Mouse (Mus musculus): Measurements from ENCODE around the gene E130218I03Rik.
"Not testable (repeated sequence)": the region's sequence is repeated elsewhere in the genome, so short reads cannot be mapped to it uniquely, and the experiment has no call there.

The E130218I03Rik gene

DNA sequence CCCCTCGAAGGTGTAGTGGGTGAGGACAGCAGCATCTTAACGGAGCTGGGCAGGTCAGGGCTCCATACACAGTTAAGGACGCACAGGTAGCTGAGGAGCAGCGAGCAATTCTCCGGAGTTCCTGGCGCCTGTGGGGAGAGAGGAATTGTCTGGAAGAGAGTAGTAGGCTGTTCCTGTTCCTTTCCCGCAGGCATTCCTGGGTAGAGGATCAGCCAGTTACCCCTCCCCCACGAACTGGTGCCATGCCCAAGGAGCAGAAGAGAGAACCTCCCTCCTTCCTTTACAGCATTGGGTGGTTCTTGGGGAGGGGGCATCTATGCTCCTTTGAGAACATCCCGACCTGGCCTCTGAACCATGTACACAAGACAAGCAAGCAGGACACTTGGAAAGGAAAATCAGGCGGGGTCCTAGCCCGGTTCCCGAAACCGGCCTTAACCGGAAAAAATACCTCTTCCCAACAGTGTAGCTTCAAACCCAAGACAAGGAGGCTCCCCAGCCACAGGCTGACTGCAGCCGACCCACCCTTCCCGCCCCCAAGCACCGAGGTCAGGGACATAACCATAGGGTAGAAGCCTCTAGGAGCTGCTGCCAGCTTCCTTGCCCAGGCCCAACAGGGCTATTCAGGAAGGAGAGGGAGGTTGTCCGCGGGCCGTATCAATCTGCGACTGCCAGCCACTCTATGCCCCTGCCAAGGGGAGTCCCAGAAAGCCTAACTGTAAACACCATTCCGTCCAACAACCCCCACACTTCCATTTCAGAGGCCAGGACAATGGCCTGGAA is 8.9 kb downstream of the E130218I03Rik start:
- DNase-seq, result peak; percentile 62 to 64

DNA sequence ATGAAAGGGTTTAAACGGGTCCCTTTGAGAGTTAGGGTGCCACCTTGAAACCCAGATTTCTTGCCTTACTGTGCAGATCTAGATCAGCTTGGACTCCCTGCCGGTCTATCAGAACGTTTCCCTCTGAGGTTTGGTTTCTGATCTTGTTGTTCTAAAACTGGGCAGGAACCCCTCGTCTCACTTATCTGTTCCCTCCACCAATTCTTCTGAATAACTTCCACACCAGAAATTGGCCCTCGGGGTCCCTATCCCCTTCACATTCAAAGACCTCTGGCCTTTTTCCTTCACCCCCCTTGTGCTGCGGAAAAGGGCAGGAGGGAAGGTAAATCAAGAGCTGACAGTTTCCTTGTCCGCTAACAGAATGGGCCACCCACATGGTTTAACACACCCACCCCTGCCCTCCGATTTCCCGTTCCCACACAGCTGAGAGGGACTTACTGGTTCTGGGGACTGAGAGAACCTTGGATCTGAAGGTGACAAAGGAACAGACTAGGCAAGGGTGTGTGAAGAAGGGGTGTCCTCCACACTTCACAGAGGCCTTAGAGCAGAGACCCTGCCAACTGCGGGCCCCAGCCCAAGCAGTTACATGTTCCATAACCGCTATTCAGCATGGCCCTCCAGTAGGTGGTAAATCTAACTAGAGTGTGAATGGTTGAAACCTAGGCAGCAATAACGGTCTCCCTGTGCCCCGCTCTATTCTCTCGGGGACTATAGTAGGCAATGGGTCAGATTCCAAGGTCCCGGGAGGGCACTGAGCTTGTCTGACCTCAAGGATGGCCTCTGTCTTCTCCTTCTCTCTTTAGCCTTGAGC is 9.7 kb downstream of the E130218I03Rik start:
- DNase-seq, result peak; percentile 48 to 65

DNA sequence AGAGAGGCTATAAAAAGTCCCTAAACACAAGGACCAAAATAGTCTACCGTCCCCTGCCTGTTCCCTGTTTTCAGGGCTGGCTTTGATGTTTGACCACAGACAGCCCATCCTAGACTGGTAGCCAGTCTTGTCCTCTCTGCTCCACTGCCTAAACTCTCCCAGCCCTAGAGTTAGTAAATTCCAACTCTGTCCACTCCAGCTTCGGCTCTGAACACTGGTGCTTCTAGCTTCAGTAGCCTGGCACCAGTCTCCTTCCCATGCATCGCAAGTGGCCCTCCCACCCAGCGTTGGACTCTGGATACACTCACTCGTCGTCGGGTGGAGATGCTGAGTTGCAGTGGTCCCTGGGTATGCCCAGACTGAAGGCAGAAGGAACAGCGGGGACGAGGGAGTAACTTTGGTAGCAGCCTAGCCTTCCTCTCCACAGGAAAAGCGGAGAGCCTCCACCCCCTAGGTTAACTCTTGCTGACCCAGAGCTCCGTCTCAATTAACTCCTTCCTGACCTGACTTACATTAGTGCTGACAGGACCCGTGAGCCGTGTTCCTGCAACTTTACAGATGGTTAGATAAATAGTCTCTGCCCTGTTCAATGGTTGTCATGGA is 10.4 kb downstream of the E130218I03Rik start, which contains the start of gene Grrp1:
Grrp1 (minus strand) TSS at position 385 of the 603 bp plus-strand sequence.
- peak; percentile 49 to 72 for DNase-seq

DNA sequence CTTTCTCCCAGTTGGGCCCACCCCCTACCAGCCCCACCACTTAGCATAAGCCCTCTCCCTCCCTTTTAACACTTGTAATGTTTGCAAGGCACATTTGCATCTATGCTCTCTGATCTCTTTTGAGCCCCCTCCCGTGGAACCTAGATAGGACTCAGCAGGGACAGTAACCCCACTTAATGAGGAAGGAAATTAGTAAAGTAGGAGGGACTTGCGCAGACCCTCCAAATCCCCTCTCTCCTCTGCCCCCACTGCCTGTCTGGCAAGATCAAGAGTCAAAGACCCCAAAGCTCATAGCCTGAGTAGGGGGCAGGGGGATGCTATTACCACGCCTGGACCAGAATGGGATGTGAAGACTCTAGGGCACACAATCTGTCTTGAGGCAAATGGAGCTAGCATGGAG is 11.4 kb downstream of the E130218I03Rik start:
- DNase-seq, result no peak

DNA sequence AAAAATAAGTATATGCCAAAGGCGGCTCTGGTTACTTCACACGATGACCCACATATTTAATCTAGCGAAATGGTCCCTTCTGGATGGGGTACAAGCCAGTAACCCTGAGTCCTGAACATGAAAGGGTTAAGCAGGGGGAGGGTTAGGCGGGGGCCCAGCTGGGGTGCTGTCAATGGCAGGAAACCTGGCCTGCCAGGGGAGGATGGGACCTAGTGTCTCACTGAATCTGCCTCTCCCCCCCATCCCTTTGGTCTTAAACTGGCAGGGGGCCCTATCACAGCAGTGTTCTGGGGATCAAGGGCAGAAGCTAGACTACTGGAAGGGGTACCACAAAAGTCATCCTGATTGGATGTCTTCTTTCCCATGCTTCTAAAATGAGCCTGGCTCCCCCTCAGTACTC is 12.4 kb downstream of the E130218I03Rik start:
- DNase-seq, result peak; percentile 45 to 77

DNA sequence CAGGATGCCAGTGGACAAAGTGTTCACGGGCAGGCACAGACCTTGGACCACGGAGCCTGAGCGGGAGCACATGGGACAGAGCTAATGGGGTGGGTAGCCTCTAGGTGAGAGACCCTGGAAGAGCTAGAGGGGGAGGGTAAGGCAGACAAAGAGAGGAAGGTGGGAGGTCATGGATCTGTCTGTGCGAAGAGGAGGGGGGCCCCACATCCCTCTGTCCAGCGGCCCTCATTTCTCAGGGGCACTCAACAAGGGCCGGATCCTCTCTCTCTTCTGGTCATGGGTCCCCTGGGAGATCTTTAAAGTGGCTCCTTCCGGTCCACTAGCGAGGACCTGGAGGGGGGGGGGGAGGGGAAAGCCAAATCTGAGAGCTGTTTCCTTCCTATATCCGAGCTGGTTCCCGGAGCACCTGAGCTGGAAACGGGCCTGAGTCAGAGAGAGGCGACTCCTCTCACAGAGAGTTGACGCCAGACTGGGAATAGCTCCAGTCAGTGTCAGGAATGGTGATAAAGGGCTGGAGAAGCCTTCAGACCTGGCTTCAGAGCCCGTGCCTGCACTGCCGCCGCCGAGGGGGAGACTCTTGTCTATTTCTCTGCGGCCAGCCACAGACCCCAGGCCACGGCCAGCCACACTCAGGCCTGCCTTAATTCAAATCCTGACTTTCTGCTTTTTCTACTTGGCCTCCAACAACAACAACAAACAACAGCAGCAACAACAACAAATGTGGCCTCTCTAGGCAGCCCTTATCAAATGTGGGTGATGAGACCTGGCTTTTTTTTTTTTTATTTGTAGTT is 13.1 kb downstream of the E130218I03Rik start:
- DNase-seq, result peak; percentile 70 to 83

DNA sequence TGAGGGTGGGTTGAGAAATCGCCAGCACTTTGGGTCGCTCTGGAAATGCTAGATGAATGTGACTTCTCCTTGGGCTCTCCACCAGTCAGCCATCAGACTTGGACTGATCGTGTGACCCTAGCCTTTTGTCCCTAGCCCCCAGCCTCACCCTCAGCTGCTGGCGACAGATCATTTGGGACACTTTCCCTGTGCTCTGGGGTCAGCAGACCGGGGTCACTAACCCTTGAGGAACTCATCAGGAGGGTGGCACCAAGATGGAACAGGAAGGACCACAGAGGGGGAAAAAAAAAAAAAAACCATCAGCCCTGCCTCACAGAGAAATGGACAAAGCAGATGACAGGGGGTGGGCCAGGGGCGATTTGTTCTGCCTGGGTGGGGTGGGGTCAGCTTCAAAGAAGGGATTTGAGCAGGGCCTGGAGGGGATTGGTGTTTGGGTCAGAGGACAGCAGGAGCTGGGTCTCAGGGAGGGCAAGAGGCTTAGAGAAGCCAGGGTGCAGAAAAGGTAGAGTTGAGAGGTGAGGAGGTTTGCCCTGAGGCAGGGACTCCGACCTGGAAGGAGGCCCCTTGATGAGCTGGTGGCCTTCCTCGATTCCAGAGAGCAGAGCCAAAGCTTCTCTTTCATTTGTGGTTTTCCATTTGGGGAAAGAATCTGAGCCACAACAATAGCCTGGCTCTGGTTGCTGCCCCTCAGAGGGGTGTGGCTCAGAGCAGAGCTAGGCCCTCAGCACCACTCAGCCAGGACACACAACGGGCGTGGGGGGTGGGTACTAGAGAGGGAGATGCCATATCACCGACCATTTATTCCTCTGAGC is 13.9 kb downstream of the E130218I03Rik start:
- peak; percentile 26 to 58 for DNase-seq

DNA sequence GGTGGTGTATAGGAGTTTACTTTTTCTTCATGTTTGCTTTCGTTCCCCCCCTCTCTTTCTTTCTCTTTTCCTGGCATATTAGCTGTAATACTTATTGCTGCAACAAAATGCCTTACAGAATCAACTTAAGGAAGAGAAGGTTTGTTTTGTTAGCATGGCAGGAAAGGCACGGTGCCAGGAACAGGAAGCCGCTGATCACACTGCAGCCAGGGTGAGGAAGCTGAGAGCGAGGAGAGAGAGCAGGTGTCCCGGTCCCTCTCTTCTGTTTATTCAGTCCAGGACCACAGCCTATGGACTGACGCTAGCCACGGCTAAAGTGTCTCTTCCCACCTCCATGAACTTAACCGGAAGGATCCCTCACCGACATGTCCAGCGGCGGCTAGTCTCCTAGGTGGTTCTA is 14.9 kb downstream of the E130218I03Rik start:
- peak; percentile 45 to 62 for DNase-seq

DNA sequence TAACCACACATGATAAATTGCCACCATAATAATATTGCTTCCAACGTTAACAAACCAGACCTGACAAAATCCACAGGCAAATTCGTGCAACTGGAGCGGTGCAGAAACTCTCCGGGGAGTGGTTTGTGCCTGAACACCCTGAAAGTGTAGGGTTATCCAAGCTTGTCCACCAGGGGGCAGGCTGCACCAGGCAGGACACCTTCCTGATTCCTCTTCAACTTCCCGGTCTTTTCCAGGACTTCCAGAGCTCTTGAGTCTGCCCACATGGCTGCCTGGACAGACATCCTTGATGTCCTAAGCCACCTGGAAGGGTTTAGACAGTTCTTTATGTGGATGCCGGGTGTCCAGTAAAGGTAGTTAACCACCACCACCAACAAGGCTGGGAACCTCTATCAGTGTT is 19.7 kb downstream of the E130218I03Rik start:
- DNase-seq, result peak; percentile 75 to 86

DNA sequence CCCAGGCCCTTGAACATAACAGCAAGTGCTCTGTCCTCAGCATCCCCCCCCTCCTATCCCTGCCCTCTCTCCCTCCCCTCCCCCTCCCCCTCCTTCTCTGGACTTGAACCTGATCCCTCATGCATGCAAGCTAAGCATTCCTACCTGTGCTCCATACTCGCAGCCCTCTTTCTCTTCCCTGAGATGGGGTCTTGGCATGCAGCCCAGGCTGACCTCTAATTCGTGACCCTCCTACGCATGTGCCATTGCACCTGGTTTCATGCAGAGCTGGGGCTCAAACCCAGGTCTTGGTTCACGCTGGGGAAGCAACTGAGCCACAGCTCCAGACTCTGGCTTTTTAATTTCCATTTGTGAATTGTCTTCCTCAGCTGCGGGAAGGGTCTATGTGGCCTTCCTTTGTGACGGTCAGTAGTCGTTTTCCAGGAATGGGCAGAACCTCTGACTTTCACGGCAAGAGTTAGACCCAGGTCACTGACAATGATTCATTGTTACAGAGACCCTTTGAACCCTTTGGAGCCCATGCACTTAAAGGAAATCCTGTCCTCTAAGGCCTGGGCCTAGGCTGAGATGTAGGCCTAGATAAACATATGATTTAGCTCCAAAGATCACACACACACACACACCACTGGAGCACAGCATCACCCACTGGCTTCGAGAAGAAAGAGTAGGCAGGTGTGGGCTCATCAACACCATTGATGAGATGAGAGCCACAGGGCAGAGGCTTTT is 22.6 kb downstream of the E130218I03Rik start:
- peak in 1 of 2 experiments; percentile 44 for DNase-seq

DNA sequence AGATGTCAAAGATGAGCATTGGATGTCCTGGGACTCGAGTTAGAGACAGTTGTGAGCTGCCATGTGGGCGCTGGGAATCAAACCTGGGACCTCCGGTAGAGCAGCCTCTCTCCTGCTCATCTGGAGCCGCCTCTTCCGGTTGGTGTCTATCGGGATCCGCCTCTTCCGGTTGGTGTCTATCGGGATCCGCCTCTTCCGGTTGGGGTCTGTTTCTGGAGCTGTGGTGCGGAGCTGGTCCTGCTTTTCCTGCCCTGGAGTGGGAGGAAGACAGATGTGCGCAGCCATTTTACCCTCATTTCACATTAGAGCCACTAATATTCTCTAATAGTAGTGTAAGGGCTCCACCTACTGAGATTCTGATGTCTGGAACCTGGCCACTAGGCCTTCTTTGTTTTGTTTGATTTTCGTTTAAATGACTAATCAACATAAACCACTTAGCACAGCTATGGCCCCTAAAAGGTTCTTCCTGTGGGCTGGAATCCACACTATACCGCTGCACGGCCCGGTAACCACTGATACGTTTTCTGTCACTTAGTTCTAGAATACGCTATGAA is 24.7 kb downstream of the E130218I03Rik start:
- peak in 1 of 2 experiments; percentile 55 for DNase-seq

DNA sequence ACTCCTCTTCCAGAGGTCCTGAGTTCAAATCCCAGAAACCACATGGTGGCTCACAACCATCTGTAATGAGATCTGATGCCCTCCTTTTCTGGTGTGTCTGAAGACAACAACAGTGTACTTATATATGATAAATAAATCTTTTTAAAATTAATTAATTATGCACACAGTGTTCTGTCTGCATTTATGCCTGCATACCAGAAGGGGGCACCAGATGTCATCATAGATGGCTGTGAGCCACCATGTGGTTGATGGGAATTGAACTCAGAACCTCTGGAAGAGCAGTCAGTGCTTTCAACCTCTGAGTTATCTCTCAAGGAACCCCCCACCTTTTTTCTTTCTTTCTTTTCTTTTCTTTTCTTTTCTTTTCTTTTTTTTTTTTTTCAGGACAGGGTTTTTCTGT is 26.2 kb downstream of the E130218I03Rik start:
- not testable (repeated sequence) for DNase-seq

DNA sequence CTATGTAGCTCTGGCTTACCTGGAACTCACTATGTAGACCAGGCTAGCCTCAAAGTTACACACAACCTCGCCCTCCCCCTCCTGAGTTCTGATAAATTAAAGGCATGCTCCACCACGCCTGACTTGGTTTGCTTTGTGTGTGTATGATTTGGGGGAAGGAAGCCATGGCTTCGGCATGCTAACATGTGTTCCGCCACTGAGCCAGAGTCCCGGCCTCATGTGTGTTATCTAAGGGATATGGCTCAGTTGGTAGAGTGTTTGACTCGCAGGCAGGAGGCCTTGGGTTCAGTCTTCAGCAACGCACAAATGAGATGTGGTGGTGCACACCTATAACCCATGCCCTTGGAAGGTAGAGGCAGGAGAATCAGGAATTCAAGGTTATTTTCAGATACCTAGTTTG is 28.5 kb downstream of the E130218I03Rik start:
- no peak for DNase-seq

DNA sequence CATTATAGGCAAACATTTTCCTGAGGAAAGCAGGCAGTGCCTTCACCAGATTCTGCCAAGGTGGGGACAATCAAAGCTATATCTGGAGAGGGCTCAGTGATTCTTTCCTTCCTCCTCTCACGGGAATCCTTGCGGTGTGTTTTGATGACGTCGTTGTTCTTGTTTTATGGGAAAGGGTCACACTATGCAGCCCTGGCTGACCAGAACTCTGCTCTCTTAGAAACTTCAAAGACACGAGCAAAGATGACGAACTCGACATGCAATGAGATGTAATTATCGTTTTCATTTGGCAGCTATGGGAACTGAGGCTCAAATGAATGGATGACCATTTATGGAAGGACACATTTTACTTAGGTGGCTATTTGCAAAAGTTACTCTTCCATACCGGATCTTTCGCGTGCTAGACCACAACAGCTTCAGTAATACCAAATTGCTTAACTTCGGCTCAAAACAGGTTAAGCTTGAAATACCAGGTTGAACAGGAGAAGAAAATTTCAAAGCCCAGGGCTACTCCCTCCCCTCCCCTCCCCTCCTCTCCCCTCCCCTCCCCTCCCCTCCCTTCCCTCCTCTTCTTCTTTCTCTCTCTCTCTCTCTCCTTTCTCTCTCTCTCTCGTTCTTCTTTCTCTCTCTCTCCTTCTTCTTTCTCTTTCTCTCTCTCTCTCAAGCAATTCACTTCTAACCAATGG is 29.4 kb downstream of the E130218I03Rik start:
- DNase-seq, result no peak

DNA sequence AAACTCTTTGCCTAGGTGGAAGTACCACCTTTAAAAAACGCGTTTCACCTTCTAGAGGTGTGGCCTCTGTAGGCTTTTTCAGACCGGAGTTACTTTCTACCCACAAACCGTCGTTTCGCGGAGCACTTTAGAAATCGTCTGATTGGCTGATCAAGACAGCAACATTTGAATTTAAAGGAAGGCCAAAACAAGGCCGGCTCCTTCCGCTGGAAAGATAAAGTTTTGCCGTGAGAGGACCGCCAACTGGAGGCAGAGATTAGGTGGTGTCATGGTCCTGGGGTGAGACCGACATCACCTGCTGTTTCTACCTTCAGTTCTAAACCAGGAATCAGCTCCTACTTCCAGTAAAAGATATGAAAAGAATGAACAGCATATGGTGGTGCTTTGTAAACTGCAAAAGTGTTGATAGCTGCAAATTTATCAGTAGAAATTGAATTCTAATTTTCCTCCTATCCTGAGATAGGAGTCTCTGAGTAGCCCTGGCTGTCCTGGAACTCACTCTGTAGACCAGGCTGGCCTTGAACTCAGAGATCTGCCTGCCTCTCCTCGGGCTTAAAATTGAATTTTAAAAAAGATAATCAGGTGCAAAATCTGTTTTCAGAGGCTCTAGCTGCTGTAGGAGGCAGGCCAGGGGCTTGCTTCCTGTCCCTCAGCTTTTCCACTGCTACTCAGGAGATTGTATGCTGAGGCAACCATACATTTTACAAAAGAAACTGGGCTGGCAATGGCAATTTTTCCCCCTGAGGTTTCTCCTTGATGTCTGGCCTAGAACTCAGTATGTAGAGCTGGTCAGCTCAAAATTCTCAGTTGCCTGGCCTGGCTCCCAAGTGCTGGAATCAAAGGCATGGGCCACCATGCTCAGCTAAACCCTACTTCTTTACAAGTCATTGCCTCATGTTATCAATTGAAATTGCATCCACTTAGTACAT is 30.2 kb downstream of the E130218I03Rik start:
- no peak for DNase-seq

DNA sequence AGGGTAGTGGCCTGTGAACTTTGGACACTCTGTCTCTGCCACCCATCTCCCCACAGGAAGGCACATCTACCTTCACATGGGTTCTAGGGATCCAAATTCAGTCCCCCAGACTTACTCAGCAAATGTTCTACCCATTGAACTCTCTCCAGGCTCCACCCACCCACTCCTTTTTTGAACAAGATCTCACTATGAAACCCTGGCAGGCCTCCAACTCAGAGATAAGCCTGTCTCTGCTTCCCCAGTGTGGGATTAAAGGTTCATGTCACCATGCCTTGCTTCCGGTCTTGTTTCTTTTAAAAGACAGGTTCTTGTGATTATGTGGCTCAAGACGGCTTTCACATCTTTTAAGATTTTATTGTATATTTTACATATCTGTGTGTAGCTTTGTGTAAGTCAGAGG is 41.5 kb downstream of the E130218I03Rik start:
- no peak for DNase-seq

DNA sequence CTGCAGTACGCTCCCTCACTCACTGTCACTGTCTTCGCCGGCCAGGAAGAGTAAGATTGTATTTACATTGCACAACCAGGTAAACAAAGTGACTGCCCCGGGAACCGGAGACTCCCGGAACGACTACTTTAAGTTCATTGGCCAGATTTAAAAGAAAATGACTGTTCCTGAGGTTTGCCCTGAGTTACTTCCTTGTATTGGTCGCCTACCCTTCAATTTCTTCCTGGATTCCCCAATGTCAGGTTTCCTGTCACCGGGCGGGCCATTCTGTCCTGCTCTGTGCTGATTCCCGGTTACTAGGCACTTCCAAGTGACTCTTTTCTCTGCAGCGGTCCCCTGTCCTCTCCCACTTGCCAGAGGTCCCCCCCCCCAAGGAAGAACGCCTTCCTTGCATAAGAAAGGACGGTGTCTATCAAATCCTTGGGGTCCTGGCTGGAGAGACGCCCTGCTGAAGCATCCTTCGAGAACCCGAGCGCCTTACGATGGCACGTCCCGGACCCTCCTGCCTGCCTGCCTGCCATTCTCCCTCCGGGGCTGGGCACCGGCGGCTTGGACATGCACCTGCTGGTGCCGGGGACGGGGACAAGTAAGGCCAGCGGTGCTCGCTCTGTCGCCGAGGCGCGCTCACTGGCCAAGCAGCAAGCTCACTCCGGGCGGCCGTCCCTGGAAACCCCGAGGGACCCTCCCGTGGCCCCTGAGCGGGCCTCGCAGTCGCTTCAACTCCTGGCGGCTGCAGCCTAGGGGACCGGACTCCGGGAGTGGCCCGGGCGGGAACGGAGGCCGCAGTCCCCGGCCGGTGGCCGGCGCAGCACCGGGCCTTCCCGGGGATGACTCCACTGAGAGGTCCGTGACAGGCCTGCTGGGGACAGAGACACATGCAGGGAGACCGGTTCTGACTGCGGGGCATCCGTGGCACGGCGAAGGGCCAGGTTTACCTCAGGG is 43.0 kb downstream of the E130218I03Rik start:
- DNase-seq, result peak; percentile 24 to 64

DNA sequence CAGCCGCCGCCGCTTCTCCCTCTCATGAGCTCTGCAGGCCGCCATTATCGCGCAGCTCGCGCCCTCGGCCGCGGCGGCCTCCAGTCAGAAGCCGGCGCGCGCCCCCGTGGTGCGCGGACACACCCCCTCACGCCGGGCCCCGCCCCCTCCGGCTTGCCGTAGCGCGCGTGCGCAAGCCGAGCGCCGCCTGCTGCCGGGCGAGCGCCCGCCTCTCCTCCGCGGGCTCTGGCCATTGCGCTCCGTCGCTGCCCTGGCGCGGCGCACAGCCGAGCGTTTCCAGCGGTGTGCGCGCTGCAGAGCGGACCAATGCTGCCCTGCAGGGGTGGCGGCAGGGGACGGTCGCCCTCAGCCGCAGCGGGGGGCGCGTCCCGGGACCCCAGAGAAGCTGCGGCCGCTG is 43.7 kb downstream of the E130218I03Rik start:
- DNase-seq, result peak; percentile 92 to 96
